8 mouse cellular contexts compared by ENCODE assay signal in genomic region chr15:97787148-97787798, GRCm38 (mm10). TPM values are rescaled to one million over a fixed set of nuclear protein-coding genes. Genes with fewer than 3 reads are reported as not detected.
DNase-seq lines count a peak whose midpoint lies in the region; ATAC-seq and TF ChIP-seq lines count a peak whose summit lies in the region.

No protein-coding gene starts in this region.

- H3K4me1 ChIP-seq in forebrain, embryonic 10.5 days: peaks cover 51% of the 10 kb centered on the region
- peaks cover 27% of the 10 kb centered on the region for H3K4me1 ChIP-seq in forebrain, embryonic 12.5 days
- H3K4me1 ChIP-seq in bone marrow, adult 2 months (ENCODE audit: control insufficient read depth, insufficient read depth, low read length): peaks cover 8% of the 10 kb centered on the region
- H3K4me1 ChIP-seq in liver, embryonic 15.5 days (replicated peaks): peaks cover 76% of the 10 kb centered on the region

- no peak overlapping the region for H3K4me3 ChIP-seq in forebrain, embryonic 10.5 days
- H3K4me3 ChIP-seq in forebrain, embryonic 12.5 days (replicated peaks): no peak overlapping the region
- peak overlapping the region; percentile 17; the same call in 1 of the 2 replicates for H3K4me3 ChIP-seq in layer of hippocampus, adult 2 months
- no peak overlapping the region for H3K4me3 ChIP-seq in bone marrow, adult 2 months (replicated peaks; ENCODE audit: control insufficient read depth, low read depth, low read length)
- peak overlapping the region; percentile 94 for H3K4me3 ChIP-seq in liver, embryonic 15.5 days (replicated peaks)

- H3K27ac ChIP-seq in forebrain, embryonic 10.5 days: peak overlapping the region; percentile 56; the same call in 1 of the 2 replicates
- no peak overlapping the region for H3K27ac ChIP-seq in forebrain, embryonic 12.5 days
- H3K27ac ChIP-seq in layer of hippocampus, adult 2 months: peak overlapping the region; percentile 99
- H3K27ac ChIP-seq in bone marrow, adult 2 months (ENCODE audit: control insufficient read depth, insufficient read depth, low read depth, low read length, poor library complexity): peak overlapping the region; percentile 14
- H3K27ac ChIP-seq in liver, embryonic 15.5 days (replicated peaks): peak overlapping the region; percentile 98

- no peak for TF ChIP-seq POLR2A in bone marrow, adult 2 months (IDR thresholded peaks at IDR 0.05; ENCODE audit: borderline replicate concordance, control insufficient read depth, low read depth, low read length)

- peaks cover 22% of the 10 kb centered on the region for H3K36me3 ChIP-seq in forebrain, embryonic 10.5 days (replicated peaks)
- H3K36me3 ChIP-seq in forebrain, embryonic 12.5 days (replicated peaks): 0 out of 2 replicates have a peak, but pooled peaks cover 5% of the 10 kb centered on the region
- H3K36me3 ChIP-seq in liver, embryonic 15.5 days (replicated peaks): peaks cover 37% of the 10 kb centered on the region

- no peak for DNase-seq in forebrain, embryonic 10.5 days (ENCODE audit: extremely low spot score, low spot score)
- DNase-seq in layer of hippocampus, adult 2 months (ENCODE audit: low spot score in 2 of 2): no peak
- no peak for DNase-seq in layer of hippocampus, adult 8-10 months (ENCODE audit: low spot score in 2 of 2)
- no peak for DNase-seq in yolk sac, embryonic 10.5 days (ENCODE audit: low spot score)

- H3K9ac ChIP-seq in forebrain, embryonic 12.5 days: no peak overlapping the region
- H3K9ac ChIP-seq in liver, embryonic 15.5 days: peak overlapping the region; percentile 98

- no peak for TF ChIP-seq CTCF in layer of hippocampus, adult 2 months (conservative IDR thresholded peaks at IDR 0.05)
- no peak for TF ChIP-seq CTCF in bone marrow, adult 2 months (IDR thresholded peaks at IDR 0.05; ENCODE audit: control insufficient read depth, insufficient read depth, low read length)

- no peak overlapping the region for H3K4me2 ChIP-seq in forebrain, embryonic 12.5 days
- H3K4me2 ChIP-seq in liver, embryonic 15.5 days: peak overlapping the region; percentile 74

- WGBS in forebrain, embryonic 10.5 days: 82% methylated on average over 7 of the region's 7 CpGs
- WGBS in forebrain, embryonic 12.5 days: 87% methylated on average over 7 of the region's 7 CpGs
- 20% methylated on average over 7 of the region's 7 CpGs for WGBS in bone marrow, adult 2 months
- WGBS in liver, embryonic 15.5 days (ENCODE audit: insufficient replicate concordance): 37% methylated on average over 7 of the region's 7 CpGs

- no peaks in the 10 kb centered on the region for H3K9me3 ChIP-seq in forebrain, embryonic 10.5 days
- no peaks in the 10 kb centered on the region for H3K9me3 ChIP-seq in forebrain, embryonic 12.5 days
- no peaks in the 10 kb centered on the region for H3K9me3 ChIP-seq in liver, embryonic 15.5 days (replicated peaks)

- ATAC-seq in forebrain, embryonic 12.5 days (ENCODE audit: low FRiP score): no peak
- no peak for ATAC-seq in liver, embryonic 15.5 days (ENCODE audit: insufficient read depth)
- ATAC-seq in megakaryocyte-erythroid progenitor cell, adult 5-6 weeks (replicated peaks; ENCODE audit: low FRiP score, low TSS enrichment, poor library complexity, severe bottlenecking): no peak

- H3K27me3 ChIP-seq in forebrain, embryonic 10.5 days (ENCODE audit: poor library complexity, severe bottlenecking): peaks cover 29% of the 10 kb centered on the region
- H3K27me3 ChIP-seq in forebrain, embryonic 12.5 days: peaks cover 10% of the 10 kb centered on the region
- H3K27me3 ChIP-seq in liver, embryonic 15.5 days: peaks cover 12% of the 10 kb centered on the region

RNA-seq across cellular contexts. Expression of gene Slc48a1, which starts 9.0 kb away (rescaled TPM):
- 28.7 and 32.2 TPM in 2 replicates for polyA plus RNA-seq in forebrain, embryonic 10.5 days (2016; fragmentation: Nextera tagmentation; extraction: Ambion mirVana)
- 36.6 and 38.1 TPM in 2 replicates for polyA plus RNA-seq in forebrain, embryonic 12.5 days (2016; fragmentation: Nextera tagmentation; extraction: Ambion mirVana)
- total RNA-seq in layer of hippocampus, adult 2 months (2021): 100 to 1,000 TPM; 133 to 135 TPM
- 100 to 1,000 TPM; 131 to 151 (median 146) TPM for total RNA-seq in layer of hippocampus, adult 8-10 months (2022)
- polyA plus RNA-seq in bone marrow, adult 2 months (2011; ENCODE audit: insufficient read depth, insufficient read length, low replicate concordance, missing spikeins): 62.3 and 67.5 TPM in 2 replicates
- 101 and 106 TPM in 2 replicates for polyA plus RNA-seq in liver, embryonic 15.5 days (2015; fragmentation: Nextera tagmentation; extraction: Ambion mirVana)
- 91.5 and 112 TPM in 2 replicates for total RNA-seq in megakaryocyte-erythroid progenitor cell, adult 5-6 weeks (2014; fragmentation: Nextera tagmentation)
- total RNA-seq in megakaryocyte-erythroid progenitor cell, adult 5-6 weeks (2017): 53.7 and 72.6 TPM in 2 replicates

RNA-seq across cellular contexts. Expression of gene Rapgef3, which starts 19.5 kb away (rescaled TPM):
- 5.4 and 6.3 TPM in 2 replicates for polyA plus RNA-seq in forebrain, embryonic 10.5 days (2016; fragmentation: Nextera tagmentation; extraction: Ambion mirVana)
- polyA plus RNA-seq in forebrain, embryonic 12.5 days (2016; fragmentation: Nextera tagmentation; extraction: Ambion mirVana): 6.2 and 6.3 TPM in 2 replicates
- 10 to 100 TPM; 45.5 to 46.8 TPM for total RNA-seq in layer of hippocampus, adult 2 months (2021)
- 10 to 100 TPM; 52.2 to 70.6 (median 55.7) TPM for total RNA-seq in layer of hippocampus, adult 8-10 months (2022)
- 15.3 and 17.0 TPM in 2 replicates for polyA plus RNA-seq in bone marrow, adult 2 months (2011; ENCODE audit: insufficient read depth, insufficient read length, low replicate concordance, missing spikeins)
- polyA plus RNA-seq in liver, embryonic 15.5 days (2015; fragmentation: Nextera tagmentation; extraction: Ambion mirVana): 1.7 and 2.1 TPM in 2 replicates
- total RNA-seq in megakaryocyte-erythroid progenitor cell, adult 5-6 weeks (2014; fragmentation: Nextera tagmentation): 12.0 and 13.1 TPM in 2 replicates
- 6.8 and 8.2 TPM in 2 replicates for total RNA-seq in megakaryocyte-erythroid progenitor cell, adult 5-6 weeks (2017)

RNA-seq across cellular contexts. Expression of gene Endou, which starts 56.1 kb away (rescaled TPM):
- 0.11 and 0.12 TPM in 2 replicates for polyA plus RNA-seq in forebrain, embryonic 10.5 days (2016; fragmentation: Nextera tagmentation; extraction: Ambion mirVana)
- polyA plus RNA-seq in forebrain, embryonic 12.5 days (2016; fragmentation: Nextera tagmentation; extraction: Ambion mirVana): 0.10 and 0.33 TPM in 2 replicates
- total RNA-seq in layer of hippocampus, adult 2 months (2021): under 1 TPM; 0.59 to 0.96 TPM
- total RNA-seq in layer of hippocampus, adult 8-10 months (2022): 1 to 10 TPM in 2 of 4 experiments, under 1 TPM in 2; 0.69 to 3.6 (median 2.2) TPM
- 2.3 and 7.3 TPM in 2 replicates for polyA plus RNA-seq in bone marrow, adult 2 months (2011; ENCODE audit: insufficient read depth, insufficient read length, low replicate concordance, missing spikeins)
- 0.10 and 0.18 TPM in 2 replicates for polyA plus RNA-seq in liver, embryonic 15.5 days (2015; fragmentation: Nextera tagmentation; extraction: Ambion mirVana)
- total RNA-seq in megakaryocyte-erythroid progenitor cell, adult 5-6 weeks (2014; fragmentation: Nextera tagmentation): 0.87 TPM in 1 of 2 replicates, not detected in the other
- not detected in 2 replicates for total RNA-seq in megakaryocyte-erythroid progenitor cell, adult 5-6 weeks (2017)

RNA-seq across cellular contexts. Expression of gene Hdac7, which starts 57.0 kb away (rescaled TPM):
- 21.6 and 25.3 TPM in 2 replicates for polyA plus RNA-seq in forebrain, embryonic 10.5 days (2016; fragmentation: Nextera tagmentation; extraction: Ambion mirVana)
- 23.7 and 24.1 TPM in 2 replicates for polyA plus RNA-seq in forebrain, embryonic 12.5 days (2016; fragmentation: Nextera tagmentation; extraction: Ambion mirVana)
- total RNA-seq in layer of hippocampus, adult 2 months (2021): 10 to 100 TPM; 23.8 to 28.5 TPM
- 10 to 100 TPM; 28.0 to 41.5 (median 34.1) TPM for total RNA-seq in layer of hippocampus, adult 8-10 months (2022)
- 34.1 and 37.8 TPM in 2 replicates for polyA plus RNA-seq in bone marrow, adult 2 months (2011; ENCODE audit: insufficient read depth, insufficient read length, low replicate concordance, missing spikeins)
- 5.7 and 6.5 TPM in 2 replicates for polyA plus RNA-seq in liver, embryonic 15.5 days (2015; fragmentation: Nextera tagmentation; extraction: Ambion mirVana)
- total RNA-seq in megakaryocyte-erythroid progenitor cell, adult 5-6 weeks (2014; fragmentation: Nextera tagmentation): 129 and 194 TPM in 2 replicates
- 24.8 and 35.6 TPM in 2 replicates for total RNA-seq in megakaryocyte-erythroid progenitor cell, adult 5-6 weeks (2017)

Comparison
In these comparisons a context has a peak if more than half of its experiments do, and no peak if none do; other contexts are left out.
1. H3K4me3 ChIP-seq: peak in layer of hippocampus, adult 2 months (single experiment) and liver, embryonic 15.5 days (single experiment); none in forebrain, embryonic 10.5 days (single experiment), forebrain, embryonic 12.5 days (single experiment) and bone marrow, adult 2 months (single experiment).